Mouse (Mus musculus) testis, adult 2 months (tissue): ENCODE data around the gene Aars2. TPM values are rescaled to one million over a fixed set of nuclear protein-coding genes. Genes with fewer than 3 reads are reported as not detected.

Experiments used
- H3K27ac ChIP-seq: fragments of 200-500 bp; 2 replicates; pipeline ENCODE4 v1.5.1; 2012; ENCODE audit warnings: low read depth, low read length; ENCODE audit not compliant: control insufficient read depth, insufficient read depth
- H3K27me3 ChIP-seq: fragments of 200-500 bp; 2 replicates; pipeline ENCODE4 v1.6.1; 2012; ENCODE audit warnings: mild to moderate bottlenecking, low read length, moderate library complexity; ENCODE audit not compliant: control insufficient read depth, insufficient read depth
- H3K36me3 ChIP-seq: fragments of 200-500 bp; 2 replicates; pipeline ENCODE4 v1.6.1; 2012; ENCODE audit warnings: mild to moderate bottlenecking, low read length; ENCODE audit not compliant: control insufficient read depth, insufficient read depth
- H3K4me1 ChIP-seq: fragments of 200-500 bp; 2 replicates; pipeline ENCODE4 v1.6.1; 2012; ENCODE audit warnings: low read length; ENCODE audit not compliant: control insufficient read depth, insufficient read depth
- H3K4me3 ChIP-seq: fragments of 200-500 bp; 2 replicates; pipeline ENCODE4 v1.5.1; 2012; ENCODE audit warnings: low read depth, mild to moderate bottlenecking, low read length, moderate library complexity, mixed read lengths; ENCODE audit not compliant: control insufficient read depth
- CTCF ChIP-seq: fragments of 200-500 bp; IDR thresholded peaks from 2 replicates; pipeline ENCODE4 v1.5.1; 2012; ENCODE audit warnings: low read depth, mild to moderate bottlenecking, inconsistent platforms, low read length, moderate library complexity; ENCODE audit not compliant: control insufficient read depth, insufficient read depth, insufficient replicate concordance
- POLR2A ChIP-seq: fragments of 200-500 bp; IDR thresholded peaks from 2 replicates; pipeline ENCODE4 v1.6.1; 2012; ENCODE audit warnings: low read depth, mild to moderate bottlenecking, inconsistent platforms, low read length, moderate library complexity; ENCODE audit not compliant: control insufficient read depth
- polyA plus RNA-seq: library from polyadenylated mRNA; depleted of rRNA; stranded (reverse); fragments of >200 nt; gene quantifications from 2 replicates; pipeline ENCODE4 v1.2.3, GENCODE M21; 2012; rRNA removed

The Aars2 gene
- polyA plus RNA-seq, result 19.3 and 23.4 TPM in 2 replicates

GRCm38 (mm10) chr17:45506700-45507189, at the start of gene Aars2:
TSS of gene Aars2 (plus strand) at chr17:45506841.
- no peaks in the 10 kb centered on the region for H3K27me3 ChIP-seq
- no peaks in the 10 kb centered on the region for H3K36me3 ChIP-seq
- peaks cover 9% of the 10 kb centered on the region for H3K4me1 ChIP-seq
- H3K4me3 ChIP-seq, result peak within 1 kb of the TSS; percentile 98
- H3K27ac ChIP-seq, result peak within 1 kb of the TSS; percentile 89
- TF ChIP-seq POLR2A (peak; percentile 83), CTCF (peak; percentile 76)

DNA sequence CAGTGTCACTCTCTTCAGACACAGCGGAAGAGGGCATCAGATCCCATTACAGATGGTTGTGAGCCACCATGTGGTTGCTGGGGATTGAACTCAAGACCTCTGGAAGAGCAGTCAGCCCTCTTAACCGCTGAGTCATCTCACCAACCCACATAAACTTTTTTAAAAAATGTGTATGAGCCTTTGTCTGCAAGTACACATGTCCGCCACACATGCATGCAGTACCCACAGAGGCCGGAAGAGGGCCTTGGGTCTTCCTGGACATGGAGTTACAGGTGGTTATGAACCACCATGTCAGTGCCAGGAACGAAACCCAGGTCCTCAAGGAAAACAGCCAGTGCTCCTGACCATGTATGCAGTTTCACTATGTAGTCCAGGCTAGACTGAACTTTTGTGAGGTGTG, 49.2 kb upstream of the Aars2 start:
- peaks cover 1% of the 10 kb centered on the region for H3K36me3 ChIP-seq
- H3K4me1 ChIP-seq, result no peaks in the 10 kb centered on the region
- TF ChIP-seq CTCF (no peak), POLR2A (no peak)
- H3K27ac ChIP-seq, result no peak overlapping the region
- no peaks in the 10 kb centered on the region for H3K27me3 ChIP-seq
- H3K4me3 ChIP-seq, result no peak overlapping the region

GRCm38 (mm10) chr17:45458516-45458915, 48.1 kb upstream of the Aars2 start:
- TF ChIP-seq POLR2A (no peak), CTCF (no peak)
- no peaks in the 10 kb centered on the region for H3K4me1 ChIP-seq
- H3K4me3 ChIP-seq, result no peak overlapping the region
- no peak overlapping the region for H3K27ac ChIP-seq
- H3K27me3 ChIP-seq, result no peaks in the 10 kb centered on the region
- H3K36me3 ChIP-seq, result peaks cover 1% of the 10 kb centered on the region

DNA sequence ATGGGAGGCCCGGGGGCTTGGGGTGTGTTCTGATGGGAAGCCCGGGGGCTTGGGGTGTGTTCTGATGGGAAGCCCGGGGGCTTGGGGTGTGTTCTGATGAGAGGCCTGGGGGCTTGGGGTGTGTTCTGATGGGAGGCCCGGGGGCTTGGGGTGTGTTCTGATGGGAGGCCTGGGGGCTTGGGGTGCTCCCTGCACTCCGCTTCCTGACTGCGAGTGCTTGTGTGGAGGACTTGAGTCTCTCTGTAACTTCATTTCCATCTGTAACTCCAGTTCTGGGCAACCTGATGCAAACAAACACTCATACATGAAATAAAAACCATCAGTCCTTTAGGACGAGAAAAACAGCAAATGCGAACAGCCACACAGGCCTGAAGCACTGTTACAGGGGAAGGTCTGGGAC, 47.6 kb upstream of the Aars2 start:
- H3K27ac ChIP-seq, result no peak overlapping the region
- no peak overlapping the region for H3K4me3 ChIP-seq
- no peaks in the 10 kb centered on the region for H3K4me1 ChIP-seq
- H3K36me3 ChIP-seq, result no peaks in the 10 kb centered on the region; the same call in none of the 2 replicates
- no peak for TF ChIP-seq POLR2A
- no peak for TF ChIP-seq CTCF
- H3K27me3 ChIP-seq, result no peaks in the 10 kb centered on the region

GRCm38 (mm10) chr17:45462506-45462905, 44.1 kb upstream of the Aars2 start:
- no peak overlapping the region for H3K4me3 ChIP-seq
- H3K36me3 ChIP-seq, result no peaks in the 10 kb centered on the region; the same call in 1 of the 2 replicates
- no peak for TF ChIP-seq POLR2A
- TF ChIP-seq CTCF, result no peak
- H3K27ac ChIP-seq, result no peak overlapping the region
- no peaks in the 10 kb centered on the region for H3K27me3 ChIP-seq
- no peaks in the 10 kb centered on the region for H3K4me1 ChIP-seq

DNA sequence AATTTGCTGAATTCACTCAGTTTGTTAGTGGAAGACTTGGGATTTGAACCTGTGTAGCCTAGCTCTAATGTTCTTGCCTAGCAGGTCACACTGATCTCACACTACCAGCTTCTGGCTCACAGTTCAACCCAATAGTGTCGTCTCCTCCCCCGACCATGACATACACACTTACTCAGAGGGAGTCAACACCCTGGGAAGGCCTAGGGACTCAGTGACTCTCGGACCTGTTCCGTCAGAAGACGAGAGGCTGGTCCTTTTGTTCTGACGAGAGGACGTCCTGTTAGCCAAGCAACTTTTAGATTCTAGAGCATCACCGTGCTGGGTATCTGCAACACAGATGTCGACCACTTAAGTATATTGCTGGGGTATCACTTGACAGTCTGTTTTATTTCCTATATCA, 42.4 kb upstream of the Aars2 start:
- no peaks in the 10 kb centered on the region for H3K27me3 ChIP-seq
- no peak overlapping the region for H3K27ac ChIP-seq
- no peaks in the 10 kb centered on the region for H3K4me1 ChIP-seq
- TF ChIP-seq CTCF (no peak), POLR2A (no peak)
- H3K36me3 ChIP-seq, result no peaks in the 10 kb centered on the region; the same call in 1 of the 2 replicates
- no peak overlapping the region for H3K4me3 ChIP-seq

- Histone ChIP-seq H3K27me3 (no peaks in the 10 kb centered on the region), H3K4me3 (no peak overlapping the region), H3K4me1 (no peaks in the 10 kb centered on the region), H3K36me3 (no peaks in the 10 kb centered on the region), H3K27ac (no peak overlapping the region)
- TF ChIP-seq POLR2A (no peak), CTCF (peak; percentile 40; the same call in 1 of the 2 replicates)
These were observed 39.9 kb upstream of the Aars2 start for GRCm38 (mm10) chr17:45466701-45467100.

GRCm38 (mm10) chr17:45468302-45468701, 38.3 kb upstream of the Aars2 start:
- Histone ChIP-seq H3K4me1 (no peaks in the 10 kb centered on the region; the same call in 1 of the 2 replicates), H3K4me3 (no peak overlapping the region), H3K36me3 (no peaks in the 10 kb centered on the region), H3K27me3 (no peaks in the 10 kb centered on the region), H3K27ac (no peak overlapping the region)
- TF ChIP-seq POLR2A, result no peak
- no peak for TF ChIP-seq CTCF
